Mouse (Mus musculus) ES-E14 (cell line): ENCODE data around the gene Foxp1.

Experiments used
- CHD2 ChIP-seq: IDR thresholded peaks from 2 replicates; pipeline ENCODE4 v1.6.1; 2014; ENCODE audit warnings: mild to moderate bottlenecking, low read depth, low read length, inconsistent platforms
- HCFC1 ChIP-seq: IDR thresholded peaks from 2 replicates; pipeline ENCODE4 v1.6.1; 2012; ENCODE audit warnings: low read length, inconsistent platforms, borderline replicate concordance; ENCODE audit not compliant: insufficient read depth
- MAFK ChIP-seq: IDR thresholded peaks from 2 replicates; pipeline ENCODE4 v1.6.1; 2014; ENCODE audit warnings: mild to moderate bottlenecking, low read depth, low read length, inconsistent platforms; ENCODE audit not compliant: insufficient read depth
- ZC3H11A ChIP-seq: IDR thresholded peaks from 2 replicates; pipeline ENCODE4 v1.6.1; 2012; ENCODE audit warnings: low read depth, mild to moderate bottlenecking, inconsistent platforms, low read length, borderline replicate concordance
- ZNF384 ChIP-seq: IDR thresholded peaks from 2 replicates; pipeline ENCODE4 v1.6.1; 2012; ENCODE audit warnings: low read depth, low read length, inconsistent platforms

DNA sequence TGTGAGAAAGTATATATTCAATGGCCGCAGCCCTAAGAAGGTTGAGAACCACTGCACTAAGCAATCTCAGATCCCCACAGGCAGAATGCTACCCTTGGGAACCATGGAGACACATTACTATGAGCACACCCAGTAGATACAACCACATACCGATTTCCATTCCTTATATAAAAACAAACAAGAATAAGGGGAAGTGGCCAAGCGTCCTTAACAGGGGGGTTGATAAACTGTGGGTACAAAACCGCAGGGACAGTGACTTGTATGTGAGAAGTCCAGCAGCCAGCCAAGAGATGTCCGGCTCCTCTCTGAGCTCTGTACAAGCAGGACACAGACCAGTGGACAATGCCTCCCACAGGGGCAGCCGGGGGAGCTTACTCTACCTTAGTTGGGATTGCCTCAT is 563.2 kb downstream of the Foxp1 start:
- TF ChIP-seq MAFK (no peak), CHD2 (no peak), ZNF384 (no peak), HCFC1 (no peak), ZC3H11A (no peak)
